25 mouse cellular contexts compared by ENCODE assay signal in the genomic region with DNA sequence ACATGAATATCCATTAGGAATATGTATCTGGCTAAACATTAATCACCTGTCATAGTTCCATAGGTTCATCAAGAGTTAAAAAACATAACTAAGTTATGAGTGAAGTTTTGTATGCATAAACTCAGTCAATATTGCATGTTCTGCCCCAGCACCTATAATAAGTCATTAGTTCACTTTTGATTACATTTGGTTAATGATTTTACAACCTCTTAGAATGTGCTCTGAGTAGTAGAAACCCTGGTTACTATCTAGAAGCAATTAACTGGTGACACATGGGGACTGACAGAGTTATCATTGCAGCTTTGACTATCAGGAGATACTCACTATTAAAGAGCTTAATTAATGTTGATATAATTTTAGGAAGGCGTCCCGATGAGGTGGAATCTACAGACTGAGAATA.
"Had no signal": no experiment of that assay in that cellular context is flagged by ENCODE, and none has a peak within 500 bp of the region (broad histone marks: within the 10 kb centered on the region; RNA-seq: fewer than 3 reads in every experiment).

No protein-coding gene starts in this region.

- H3K9me3 ChIP-seq: heart, embryonic 13.5 days; heart, embryonic 15.5 days; hindbrain, embryonic 13.5 days; hindbrain, embryonic 15.5 days; kidney, embryonic 15.5 days; limb, embryonic 13.5 days; limb, embryonic 15.5 days; liver, embryonic 12.5 days had no signal

- H3K36me3 ChIP-seq: heart, embryonic 13.5 days; heart, embryonic 15.5 days; hindbrain, embryonic 13.5 days; hindbrain, embryonic 15.5 days; kidney, embryonic 15.5 days; limb, embryonic 13.5 days; limb, embryonic 15.5 days; liver, embryonic 12.5 days had no signal

- H3K4me1 ChIP-seq: heart, embryonic 13.5 days; hindbrain, embryonic 13.5 days; hindbrain, embryonic 15.5 days; kidney, embryonic 15.5 days; limb, embryonic 13.5 days; limb, embryonic 15.5 days; liver, embryonic 12.5 days had no signal

- DNase-seq: gastrocnemius, postnatal 14 days; gastrocnemius, postnatal 36 days; heart, adult 11 months; heart, adult 2 months; heart, postnatal 14 days; heart, postnatal 36 days; kidney, adult 11 months; kidney, adult 2 months; kidney, adult 9 months; kidney, postnatal 14 days; kidney, postnatal 36 days; layer of hippocampus, adult 9-11 months; layer of hippocampus, postnatal 36 days; left cerebral cortex, postnatal 4 days had no signal

- H3K27ac ChIP-seq: heart, adult 2 months; heart, embryonic 13.5 days; heart, embryonic 15.5 days; hindbrain, embryonic 13.5 days; hindbrain, embryonic 15.5 days; hindbrain, postnatal 0 days; kidney, embryonic 15.5 days; kidney, postnatal 0 days; limb, embryonic 13.5 days; limb, embryonic 15.5 days; liver, embryonic 12.5 days had no signal

- H3K27me3 ChIP-seq: heart, embryonic 13.5 days; heart, embryonic 15.5 days; hindbrain, embryonic 13.5 days; hindbrain, embryonic 15.5 days; kidney, embryonic 15.5 days; limb, embryonic 13.5 days; limb, embryonic 15.5 days; liver, embryonic 12.5 days had no signal

- H3K4me3 ChIP-seq: heart, adult 2 months; heart, embryonic 13.5 days; heart, embryonic 15.5 days; hindbrain, embryonic 13.5 days; hindbrain, embryonic 15.5 days; kidney, embryonic 15.5 days; limb, embryonic 13.5 days; limb, embryonic 15.5 days; liver, embryonic 12.5 days had no signal

- ATAC-seq: hindbrain, postnatal 0 days; liver, embryonic 12.5 days had no signal

- H3K4me2 ChIP-seq: heart, embryonic 11.5 days; heart, embryonic 13.5 days; heart, embryonic 15.5 days; hindbrain, embryonic 13.5 days; hindbrain, embryonic 15.5 days; kidney, embryonic 15.5 days; limb, embryonic 13.5 days; limb, embryonic 15.5 days; liver, embryonic 12.5 days had no signal

- H3K9ac ChIP-seq: heart, embryonic 13.5 days; heart, embryonic 15.5 days; hindbrain, embryonic 13.5 days; hindbrain, embryonic 15.5 days; kidney, embryonic 15.5 days; limb, embryonic 13.5 days; limb, embryonic 15.5 days; liver, embryonic 12.5 days had no signal
